Mouse (Mus musculus) cerebellum, adult 18-20 months (tissue): ENCODE measurements around the gene Sdk2.
A peak's percentile ranks its signal among the peaks of the same experiment; 100 is the strongest.

Experiments used
- DNase-seq, 2 experiments: peaks; one replicate each; pipeline ENCODE4 v3.0.0; 2021

Gene Sdk2

GRCm38 (mm10) chr11:114066951-114067762, at the start of gene Sdk2:
TSS of gene Sdk2 (minus strand) at chr11:114067046.
- DNase-seq: peak; percentile 33 to 49

- DNase-seq: no peak
Measured at GRCm38 (mm10) chr11:114115077-114115476, 48.2 kb upstream of the Sdk2 start.

GRCm38 (mm10) chr11:114114674-114115073, 47.8 kb upstream of the Sdk2 start:
- DNase-seq: no peak

GRCm38 (mm10) chr11:114110851-114111250, 44.0 kb upstream of the Sdk2 start:
- no peak for DNase-seq

- DNase-seq: no peak
Measured at GRCm38 (mm10) chr11:114093636-114094035, 26.8 kb upstream of the Sdk2 start.

- no peak for DNase-seq
Measured at GRCm38 (mm10) chr11:114093175-114093574, 26.3 kb upstream of the Sdk2 start.

- DNase-seq: peak; percentile 73
Measured at GRCm38 (mm10) chr11:114080606-114081005, 13.8 kb upstream of the Sdk2 start.

GRCm38 (mm10) chr11:114072644-114073043, 5.8 kb upstream of the Sdk2 start:
- DNase-seq: no peak

GRCm38 (mm10) chr11:114071998-114072397, 5.2 kb upstream of the Sdk2 start:
- no peak for DNase-seq

- DNase-seq: no peak
Measured at GRCm38 (mm10) chr11:114070881-114071280, 4.0 kb upstream of the Sdk2 start.

- DNase-seq: no peak
Measured at GRCm38 (mm10) chr11:114070131-114070530, 3.3 kb upstream of the Sdk2 start.

- peak in 1 of 2 experiments; percentile 21 for DNase-seq
Measured at GRCm38 (mm10) chr11:114068390-114068789, 1.5 kb upstream of the Sdk2 start.

- peak in 1 of 2 experiments; percentile 28 for DNase-seq
Measured at GRCm38 (mm10) chr11:114066098-114066950, 522 bp downstream of the Sdk2 start.

GRCm38 (mm10) chr11:114065596-114065995, 1.2 kb downstream of the Sdk2 start:
- DNase-seq: no peak

- no peak for DNase-seq
Measured at GRCm38 (mm10) chr11:114064871-114065388, 1.9 kb downstream of the Sdk2 start.

- DNase-seq: no peak
Measured at GRCm38 (mm10) chr11:114061946-114062345, 4.9 kb downstream of the Sdk2 start.

- DNase-seq: no peak
Measured at GRCm38 (mm10) chr11:114061265-114061664, 5.6 kb downstream of the Sdk2 start.

GRCm38 (mm10) chr11:114056351-114056750, 10.5 kb downstream of the Sdk2 start:
- DNase-seq: no peak

- DNase-seq: no peak
Measured at GRCm38 (mm10) chr11:114054581-114055315, 12.1 kb downstream of the Sdk2 start.

GRCm38 (mm10) chr11:114051361-114051760, 15.5 kb downstream of the Sdk2 start:
- DNase-seq: no peak

GRCm38 (mm10) chr11:114050511-114050910, 16.3 kb downstream of the Sdk2 start:
- DNase-seq: no peak

GRCm38 (mm10) chr11:114047887-114048331, 18.9 kb downstream of the Sdk2 start:
- DNase-seq: no peak

GRCm38 (mm10) chr11:114046927-114047326, 19.9 kb downstream of the Sdk2 start:
- DNase-seq: no peak
